Mouse (Mus musculus): ENCODE measurements at regions not wholly inside any gene's neighbourhood (a gene's known extent, or its start where the extent isn't known, plus 50 kb on each side); places are given as distances from the start of the nearest gene placed in this dataset.
A peak's percentile ranks its signal among the peaks of the same experiment; 100 is the strongest.

DNA sequence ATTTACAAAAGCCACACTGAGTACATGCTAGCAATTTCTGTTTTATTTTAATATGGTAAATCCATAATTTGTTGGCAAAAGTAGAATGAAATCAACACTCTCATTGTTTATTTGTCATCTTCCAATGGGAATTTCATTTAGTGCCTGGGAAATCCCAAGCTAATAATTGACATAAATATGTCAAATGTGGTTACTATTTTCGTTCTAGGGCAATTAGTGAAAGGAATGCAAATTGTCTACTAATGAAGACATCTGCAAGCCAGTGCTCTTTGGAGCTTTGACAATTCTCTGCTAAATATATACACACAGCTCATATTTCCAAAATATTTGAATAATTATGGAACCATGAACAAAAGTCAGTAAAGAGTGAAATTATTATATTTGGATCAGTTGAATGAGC is 134.8 kb upstream of the 4933436I01Rik start:
- no peak for DNase-seq
- Histone ChIP-seq H3K27ac (ENCODE audit: insufficient read depth, low read depth, low read length) (no peak overlapping the region), H3K36me3 (ENCODE audit: control insufficient read depth, insufficient read depth, low read length) (no peaks in the 10 kb centered on the region), H3K4me1 (ENCODE audit: control insufficient read depth, insufficient read depth, low read length) (no peaks in the 10 kb centered on the region), H3K27me3 (replicated peaks; ENCODE audit: control insufficient read depth, insufficient read depth, low read length) (no peaks in the 10 kb centered on the region), H3K4me3 (ENCODE audit: insufficient read depth, low read depth, low read length) (no peak overlapping the region)
- 16% methylated on average over 1 of the region's 1 CpGs for WGBS
- no peak for TF ChIP-seq POLR2A (IDR thresholded peaks at IDR 0.05; ENCODE audit: low read depth, low read length)
- no peak for TF ChIP-seq CTCF (conservative IDR thresholded peaks at IDR 0.05; ENCODE audit: insufficient read depth, insufficient read length, low read depth, low read length)

DNA sequence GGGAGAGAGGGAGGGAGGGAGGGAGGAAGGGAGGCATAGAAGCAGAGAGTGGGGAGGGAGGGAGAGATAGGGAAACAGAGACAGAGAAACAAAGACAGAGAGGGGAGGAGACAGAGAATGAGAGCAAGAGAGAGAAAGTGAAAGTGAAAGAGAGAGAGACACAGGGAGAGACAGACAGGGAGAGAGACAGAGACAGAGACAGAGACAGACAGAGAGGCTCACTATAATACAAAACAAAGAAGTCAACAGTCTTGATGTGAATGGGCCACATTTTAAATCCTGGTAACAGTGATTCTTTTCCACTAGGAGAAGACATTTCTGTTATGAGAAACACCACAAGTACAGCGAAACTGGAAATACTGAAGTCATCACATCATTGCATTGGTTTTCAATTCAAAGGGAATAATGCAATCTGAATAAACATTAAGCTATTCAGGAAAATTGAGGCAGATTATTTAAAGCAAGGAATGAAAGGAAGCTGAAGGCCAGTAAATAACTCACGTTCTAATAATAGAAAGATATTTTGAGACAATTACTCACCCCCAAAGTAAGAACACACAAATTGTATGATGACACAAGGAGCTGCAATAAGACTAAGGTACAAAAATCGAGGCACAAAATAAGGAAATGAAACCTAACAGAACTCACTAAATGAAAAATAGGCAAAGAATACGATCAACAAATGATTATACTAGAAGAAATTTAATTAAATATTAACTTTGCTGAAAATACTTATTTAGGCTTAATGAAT is 122.9 kb upstream of the 4933436I01Rik start:
- WGBS, result 76% methylated on average over 4 of the region's 4 CpGs
- Histone ChIP-seq H3K4me1 (ENCODE audit: control insufficient read depth, insufficient read depth, low read length) (no peaks in the 10 kb centered on the region), H3K36me3 (ENCODE audit: control insufficient read depth, insufficient read depth, low read length) (no peaks in the 10 kb centered on the region), H3K27me3 (replicated peaks; ENCODE audit: control insufficient read depth, insufficient read depth, low read length) (no peaks in the 10 kb centered on the region), H3K27ac (ENCODE audit: insufficient read depth, low read depth, low read length) (no peak overlapping the region), H3K4me3 (ENCODE audit: insufficient read depth, low read depth, low read length) (peak overlapping the region; percentile 5; the same call in 1 of the 2 replicates)
- TF ChIP-seq CTCF (conservative IDR thresholded peaks at IDR 0.05; ENCODE audit: insufficient read depth, insufficient read length, low read depth, low read length), result no peak
- TF ChIP-seq POLR2A (IDR thresholded peaks at IDR 0.05; ENCODE audit: low read depth, low read length), result no peak
- no peak for DNase-seq
